Mouse (Mus musculus) small intestine, adult 2 months (tissue): ENCODE measurements around the gene Pde7b.

Experiments
- CTCF ChIP-seq: fragments of 200-500 bp; IDR thresholded peaks from 2 replicates; pipeline ENCODE4 v1.5.1; 2012; ENCODE audit warnings: low read depth, mild to moderate bottlenecking, control low read depth, inconsistent platforms, low read length, moderate library complexity, mixed read lengths; ENCODE audit not compliant: insufficient replicate concordance, insufficient read length; ENCODE audit errors: extremely low read depth
- POLR2A ChIP-seq: fragments of 200-500 bp; IDR thresholded peaks from 2 replicates; pipeline ENCODE4 v1.6.1; 2012; ENCODE audit warnings: low read depth, mild to moderate bottlenecking, control low read depth, inconsistent platforms, low read length, moderate library complexity

- no peak for TF ChIP-seq CTCF
- no peak for TF ChIP-seq POLR2A
Measured at GRCm38 (mm10) chr10:20420296-20420695, 304.6 kb downstream of the Pde7b start.
